Mouse (Mus musculus): Measurements from ENCODE around the gene Zdhhc4. TPM values are rescaled to one million over a fixed set of nuclear protein-coding genes. Genes with fewer than 3 reads are reported as not detected.

Zdhhc4 gene
- polyA plus RNA-seq, 2 experiments: 16.4 to 25.9 TPM

DNA sequence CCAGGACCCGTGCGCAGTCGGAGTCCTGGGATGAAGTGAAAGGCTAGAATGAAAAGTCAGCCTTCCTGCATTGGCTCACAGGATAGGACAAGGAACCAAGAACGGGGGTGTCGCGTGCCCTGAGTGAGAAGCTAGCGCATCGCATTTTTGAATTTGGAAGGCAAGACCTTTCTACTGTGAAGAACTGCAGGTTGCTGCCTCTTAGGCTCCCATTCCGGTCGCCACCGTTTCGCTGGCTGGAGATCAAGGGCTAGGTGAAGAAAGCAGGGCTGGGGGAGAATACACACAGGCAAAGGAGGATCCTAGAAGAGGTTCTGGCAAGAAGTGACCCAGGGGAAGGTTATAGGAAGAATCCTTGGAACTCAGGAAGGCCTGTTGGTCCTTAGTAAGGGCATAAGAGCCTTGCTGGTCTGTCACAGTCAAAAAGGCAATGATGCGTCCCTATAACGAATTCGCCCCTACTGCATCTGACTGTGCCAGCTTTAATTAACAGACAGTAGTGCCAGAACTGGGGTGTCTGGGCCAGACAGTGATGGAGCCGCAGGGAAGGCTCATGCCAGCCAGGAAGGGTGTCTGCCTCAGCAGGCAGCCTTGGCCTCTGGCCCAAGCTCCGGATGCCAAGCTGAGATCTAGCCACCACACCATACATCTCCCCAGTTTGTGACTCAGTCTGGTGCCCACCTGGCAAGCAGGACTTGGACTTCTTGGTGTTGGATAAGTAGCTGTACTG, 41.5 kb upstream of the Zdhhc4 start:
- 24% methylated on average over 17 of the region's 17 CpGs for WGBS (ENCODE audit: insufficient replicate concordance)
- H3K4me2 ChIP-seq (ENCODE audit: low read depth): no peak overlapping the region
- no peak for DNase-seq (ENCODE audit: low read depth in 3 of 3, low spot score in 3 of 3)
- no peaks in the 10 kb centered on the region for H3K4me1 ChIP-seq (replicated peaks; ENCODE audit: control insufficient read depth in 2 of 2, insufficient read depth in 2 of 2, low read length in 1 of 2)
- TF ChIP-seq EP300 (IDR thresholded peaks at IDR 0.05; ENCODE audit: low read depth): no peak
- no peak for TF ChIP-seq CTCF (IDR thresholded peaks at IDR 0.05; ENCODE audit: low read depth)
- peaks cover 62% of the 10 kb centered on the region for H3K27me3 ChIP-seq (ENCODE audit: control insufficient read depth, insufficient read depth, low read length)
- H3K9ac ChIP-seq (replicated peaks): no peak overlapping the region
- H3K36me3 ChIP-seq (replicated peaks; ENCODE audit: control insufficient read depth, insufficient read depth, low read depth): no peaks in the 10 kb centered on the region
- H3K27ac ChIP-seq: no peak overlapping the region
- no peak for ATAC-seq (ENCODE audit: insufficient read depth)
- H3K4me3 ChIP-seq (ENCODE audit: insufficient read depth in 1 of 2, low read depth in 2 of 2, low read length in 2 of 2): no peak overlapping the region
- no peaks in the 10 kb centered on the region for H3K9me3 ChIP-seq (ENCODE audit: control insufficient read depth, low read length)

- no peak for DNase-seq (ENCODE audit: low read depth in 3 of 3, low spot score in 3 of 3)
- no peak overlapping the region for H3K9ac ChIP-seq (replicated peaks)
- no peak overlapping the region for H3K4me3 ChIP-seq (ENCODE audit: insufficient read depth in 1 of 2, low read depth in 2 of 2, low read length in 2 of 2)
- TF ChIP-seq EP300 (IDR thresholded peaks at IDR 0.05; ENCODE audit: low read depth): no peak
- no peak for TF ChIP-seq CTCF (IDR thresholded peaks at IDR 0.05; ENCODE audit: low read depth)
- no peaks in the 10 kb centered on the region for H3K9me3 ChIP-seq (ENCODE audit: control insufficient read depth, low read length)
- no peaks in the 10 kb centered on the region for H3K36me3 ChIP-seq (replicated peaks; ENCODE audit: control insufficient read depth, insufficient read depth, low read depth)
- peaks cover 64% of the 10 kb centered on the region for H3K27me3 ChIP-seq (ENCODE audit: control insufficient read depth, insufficient read depth, low read length)
- no peaks in the 10 kb centered on the region for H3K4me1 ChIP-seq (replicated peaks; ENCODE audit: control insufficient read depth in 2 of 2, insufficient read depth in 2 of 2, low read length in 1 of 2)
- ATAC-seq (ENCODE audit: insufficient read depth): no peak
- no peak overlapping the region for H3K27ac ChIP-seq
- 4% methylated on average over 36 of the region's 36 CpGs for WGBS (ENCODE audit: insufficient replicate concordance)
- H3K4me2 ChIP-seq (ENCODE audit: low read depth): no peak overlapping the region
These were observed 40.7 kb upstream of the Zdhhc4 start for GRCm38 (mm10) chr5:143369611-143370255.

- no peak overlapping the region for H3K4me2 ChIP-seq (ENCODE audit: low read depth)
- no peaks in the 10 kb centered on the region for H3K9me3 ChIP-seq (ENCODE audit: control insufficient read depth, low read length)
- peaks cover 64% of the 10 kb centered on the region for H3K27me3 ChIP-seq (ENCODE audit: control insufficient read depth, insufficient read depth, low read length)
- DNase-seq (ENCODE audit: low read depth in 3 of 3, low spot score in 3 of 3): no peak
- no peak overlapping the region for H3K4me3 ChIP-seq (ENCODE audit: insufficient read depth in 1 of 2, low read depth in 2 of 2, low read length in 2 of 2)
- no peak overlapping the region for H3K9ac ChIP-seq (replicated peaks)
- 63% methylated on average over 3 of the region's 3 CpGs for WGBS (ENCODE audit: insufficient replicate concordance)
- no peak for ATAC-seq (ENCODE audit: insufficient read depth)
- TF ChIP-seq EP300 (IDR thresholded peaks at IDR 0.05; ENCODE audit: low read depth): no peak
- no peak for TF ChIP-seq CTCF (IDR thresholded peaks at IDR 0.05; ENCODE audit: low read depth)
- no peaks in the 10 kb centered on the region for H3K4me1 ChIP-seq (replicated peaks; ENCODE audit: control insufficient read depth in 2 of 2, insufficient read depth in 2 of 2, low read length in 1 of 2)
- H3K27ac ChIP-seq: no peak overlapping the region
- H3K36me3 ChIP-seq (replicated peaks; ENCODE audit: control insufficient read depth, insufficient read depth, low read depth): no peaks in the 10 kb centered on the region
These were observed 38.9 kb upstream of the Zdhhc4 start for GRCm38 (mm10) chr5:143367931-143368330.

DNA sequence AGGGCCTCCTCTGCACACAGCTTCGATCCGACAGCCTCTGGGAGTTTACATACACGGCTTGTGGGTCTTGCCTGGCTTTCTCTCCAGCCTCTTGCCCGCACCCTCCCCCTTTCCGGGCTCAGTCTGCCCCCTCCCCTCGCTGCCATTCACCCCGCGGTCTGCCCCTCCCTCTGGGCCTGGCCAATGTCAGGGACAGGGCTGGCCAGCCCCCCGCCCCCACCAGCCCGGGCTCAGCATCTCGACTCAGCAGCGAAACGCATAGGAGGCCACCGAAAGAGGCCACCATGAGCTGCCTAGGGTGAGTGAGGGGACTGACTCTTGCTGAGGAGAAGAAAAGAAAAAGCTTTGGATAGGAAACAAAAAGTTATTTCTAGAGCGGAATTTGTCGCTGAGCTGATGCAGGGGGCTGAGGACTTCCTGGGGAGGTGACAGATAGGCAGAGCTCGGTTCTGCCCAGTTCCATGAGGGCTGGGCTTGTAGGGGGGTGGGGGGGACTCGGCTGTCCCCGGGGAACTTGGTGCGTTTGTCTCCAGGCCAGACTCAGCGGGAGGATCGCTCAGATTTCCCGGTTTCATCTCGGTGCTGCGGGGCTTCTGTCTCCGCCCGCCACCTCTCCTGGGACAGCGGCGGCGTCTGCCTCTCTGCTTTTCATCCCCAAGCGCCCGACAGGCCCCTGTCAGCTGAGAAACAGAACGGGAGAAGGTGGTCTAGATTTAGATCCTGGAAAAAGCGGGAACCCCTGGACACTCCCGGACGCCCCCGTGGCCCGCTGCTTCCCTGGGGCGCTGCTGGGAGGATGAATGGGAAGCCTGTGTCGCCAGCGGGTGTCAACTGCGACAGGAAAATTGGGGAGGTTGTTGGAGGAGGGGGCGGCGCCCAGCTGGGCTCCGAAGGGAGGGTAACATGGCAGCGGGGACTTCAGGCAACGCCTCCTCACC, 34.9 kb upstream of the Zdhhc4 start:
- H3K27me3 ChIP-seq (ENCODE audit: control insufficient read depth, insufficient read depth, low read length): peaks cover 27% of the 10 kb centered on the region
- ATAC-seq (ENCODE audit: insufficient read depth) (no peak), DNase-seq (ENCODE audit: low read depth in 3 of 3, low spot score in 3 of 3) (no peak)
- no peak overlapping the region for H3K9ac ChIP-seq (replicated peaks)
- no peaks in the 10 kb centered on the region for H3K4me1 ChIP-seq (replicated peaks; ENCODE audit: control insufficient read depth in 2 of 2, insufficient read depth in 2 of 2, low read length in 1 of 2)
- WGBS (ENCODE audit: insufficient replicate concordance): 1% methylated on average over 47 of the region's 47 CpGs
- no peaks in the 10 kb centered on the region for H3K9me3 ChIP-seq (ENCODE audit: control insufficient read depth, low read length)
- H3K4me2 ChIP-seq (ENCODE audit: low read depth): peak overlapping the region; percentile 47
- peak overlapping the region in 1 of 2 experiments; percentile 31; a peak in 2 of 4 replicates for H3K4me3 ChIP-seq (ENCODE audit: insufficient read depth in 1 of 2, low read depth in 2 of 2, low read length in 2 of 2)
- H3K27ac ChIP-seq: no peak overlapping the region
- no peak for TF ChIP-seq CTCF (IDR thresholded peaks at IDR 0.05; ENCODE audit: low read depth)
- no peak for TF ChIP-seq EP300 (IDR thresholded peaks at IDR 0.05; ENCODE audit: low read depth)
- no peaks in the 10 kb centered on the region for H3K36me3 ChIP-seq (replicated peaks; ENCODE audit: control insufficient read depth, insufficient read depth, low read depth)

Data from liver, embryonic 14.5 days (tissue).